ENCODE assay signal across 24 mouse cellular contexts in genomic region chr9:54705561-54705960, GRCm38 (mm10). TPM values are rescaled to one million over a fixed set of nuclear protein-coding genes. Genes with fewer than 3 reads are reported as not detected.
A peak's percentile ranks its signal among the peaks of the same experiment; 100 is the strongest.
DNase-seq lines count a peak whose midpoint lies in the region; ATAC-seq and TF ChIP-seq lines count a peak whose summit lies in the region.
"Had no signal": no experiment of that assay in that cellular context is flagged by ENCODE, and none has a peak within 500 bp of the region (broad histone marks: within the 10 kb centered on the region; RNA-seq: fewer than 3 reads in every experiment).

No protein-coding gene starts in this region.

- no peak overlapping the region for H3K4me2 ChIP-seq in forebrain, postnatal 0 days (ENCODE audit: low read depth)
- H3K4me2 ChIP-seq in forebrain, embryonic 11.5 days (ENCODE audit: low read depth, low read length, severe bottlenecking) = no peak overlapping the region
- no peak overlapping the region for H3K4me2 ChIP-seq in midbrain, embryonic 16.5 days (ENCODE audit: low read length)
- H3K4me2 ChIP-seq in midbrain, postnatal 0 days (ENCODE audit: low read depth, low read length, poor library complexity, severe bottlenecking) = no peak overlapping the region
- H3K4me2 ChIP-seq in liver, embryonic 13.5 days = peak overlapping the region; percentile 90
- no peak overlapping the region for H3K4me2 ChIP-seq in hindbrain, postnatal 0 days (ENCODE audit: low read depth, low read length)
- H3K4me2 ChIP-seq: embryonic facial prominence, embryonic 13.5 days; forebrain, embryonic 12.5 days; heart, embryonic 12.5 days; hindbrain, embryonic 14.5 days had no signal

- DNase-seq in forebrain, postnatal 0 days = no peak
- DNase-seq in forebrain, embryonic 11.5 days (ENCODE audit: low spot score) = no peak
- no peak for DNase-seq in midbrain, postnatal 0 days (ENCODE audit: low spot score)
- DNase-seq in liver, embryonic 13.5 days = no peak
- no peak for DNase-seq in layer of hippocampus, adult 8-10 months (ENCODE audit: low spot score in 2 of 2)
- no peak for DNase-seq in hindbrain, postnatal 0 days (ENCODE audit: low spot score)
- DNase-seq: adrenal gland, adult 2 months; adrenal gland, postnatal 36 days; cerebellum, adult 11 months; cerebellum, adult 8-10 months; cerebellum, postnatal 25 days; gastrocnemius, adult 2 months; gastrocnemius, postnatal 25 days had no signal

- peaks cover 13% of the 10 kb centered on the region for H3K36me3 ChIP-seq in forebrain, postnatal 0 days (ENCODE audit: insufficient read depth)
- H3K36me3 ChIP-seq in forebrain, embryonic 11.5 days (ENCODE audit: control insufficient read depth, insufficient read depth, low read length) = no peaks in the 10 kb centered on the region
- no peaks in the 10 kb centered on the region for H3K36me3 ChIP-seq in midbrain, embryonic 16.5 days (ENCODE audit: control insufficient read depth, insufficient read depth, low read length)
- H3K36me3 ChIP-seq in midbrain, postnatal 0 days (ENCODE audit: insufficient read depth, low read length) = peaks cover 4% of the 10 kb centered on the region; the same call in 1 of the 2 replicates
- peaks cover 47% of the 10 kb centered on the region for H3K36me3 ChIP-seq in liver, embryonic 13.5 days
- peaks cover 3% of the 10 kb centered on the region; the same call in 1 of the 2 replicates for H3K36me3 ChIP-seq in hindbrain, postnatal 0 days (ENCODE audit: insufficient read depth, low read length)

- no peaks in the 10 kb centered on the region for H3K27me3 ChIP-seq in forebrain, postnatal 0 days (ENCODE audit: insufficient read depth, low read length)
- H3K27me3 ChIP-seq in forebrain, embryonic 11.5 days (ENCODE audit: control insufficient read depth, insufficient read depth, low read length) = peaks cover 5% of the 10 kb centered on the region; the same call in 1 of the 2 replicates
- no peaks in the 10 kb centered on the region for H3K27me3 ChIP-seq in midbrain, embryonic 16.5 days (ENCODE audit: control insufficient read depth, insufficient read depth, low read depth, low read length)
- no peaks in the 10 kb centered on the region for H3K27me3 ChIP-seq in midbrain, postnatal 0 days (ENCODE audit: insufficient read depth, low read length)
- peaks cover 9% of the 10 kb centered on the region; the same call in 1 of the 2 replicates for H3K27me3 ChIP-seq in liver, embryonic 13.5 days
- no peaks in the 10 kb centered on the region for H3K27me3 ChIP-seq in hindbrain, postnatal 0 days (ENCODE audit: insufficient read depth, low read length)
- H3K27me3 ChIP-seq: CH12.LX; heart, embryonic 12.5 days had no signal

- 0 out of 2 replicates have a peak, but pooled peaks have one; percentile 27 for ATAC-seq in forebrain, postnatal 0 days
- no peak for ATAC-seq in forebrain, embryonic 11.5 days (replicated peaks; ENCODE audit: low FRiP score)
- ATAC-seq in midbrain, embryonic 16.5 days = 0 out of 2 replicates have a peak, but pooled peaks have one; percentile 52
- no peak for ATAC-seq in midbrain, postnatal 0 days (ENCODE audit: low FRiP score)
- no peak for ATAC-seq in liver, embryonic 13.5 days (ENCODE audit: low read depth)
- no peak for ATAC-seq in hindbrain, postnatal 0 days
- ATAC-seq: forebrain, embryonic 16.5 days had no signal

- H3K4me3 ChIP-seq in forebrain, postnatal 0 days (ENCODE audit: low read depth, low read length) = no peak overlapping the region
- no peak overlapping the region for H3K4me3 ChIP-seq in forebrain, embryonic 11.5 days (ENCODE audit: low read depth, low read length)
- H3K4me3 ChIP-seq in midbrain, embryonic 16.5 days (ENCODE audit: low read depth, low read length) = no peak overlapping the region
- H3K4me3 ChIP-seq in midbrain, postnatal 0 days (ENCODE audit: low read depth, low read length) = no peak overlapping the region
- no peak overlapping the region for H3K4me3 ChIP-seq in liver, embryonic 13.5 days (replicated peaks)
- H3K4me3 ChIP-seq in hindbrain, postnatal 0 days (ENCODE audit: low read length) = no peak overlapping the region
- H3K4me3 ChIP-seq: embryonic facial prominence, embryonic 13.5 days; forebrain, embryonic 12.5 days; gastrocnemius, adult 2 months; heart, embryonic 12.5 days; hindbrain, embryonic 10.5 days had no signal

- H3K9me3 ChIP-seq in forebrain, postnatal 0 days (ENCODE audit: low read length) = no peaks in the 10 kb centered on the region
- H3K9me3 ChIP-seq in forebrain, embryonic 11.5 days (ENCODE audit: control insufficient read depth, low read length) = no peaks in the 10 kb centered on the region
- H3K9me3 ChIP-seq in midbrain, embryonic 16.5 days (replicated peaks; ENCODE audit: control insufficient read depth, low read length, poor library complexity, severe bottlenecking) = no peaks in the 10 kb centered on the region
- no peaks in the 10 kb centered on the region for H3K9me3 ChIP-seq in midbrain, postnatal 0 days (ENCODE audit: low read length)
- no peaks in the 10 kb centered on the region for H3K9me3 ChIP-seq in liver, embryonic 13.5 days (replicated peaks)
- no peaks in the 10 kb centered on the region for H3K9me3 ChIP-seq in hindbrain, postnatal 0 days (ENCODE audit: low read length)
- H3K9me3 ChIP-seq: embryonic facial prominence, embryonic 13.5 days; forebrain, embryonic 12.5 days; heart, embryonic 12.5 days; hindbrain, embryonic 10.5 days had no signal

- no peaks in the 10 kb centered on the region for H3K4me1 ChIP-seq in forebrain, postnatal 0 days (ENCODE audit: insufficient read depth)
- H3K4me1 ChIP-seq in forebrain, embryonic 11.5 days (replicated peaks; ENCODE audit: control insufficient read depth, insufficient read depth, low read length) = peaks cover 5% of the 10 kb centered on the region; the same call in 1 of the 2 replicates
- no peaks in the 10 kb centered on the region for H3K4me1 ChIP-seq in midbrain, embryonic 16.5 days (ENCODE audit: control insufficient read depth, insufficient read depth, low read length)
- peaks cover 3% of the 10 kb centered on the region; the same call in 1 of the 2 replicates for H3K4me1 ChIP-seq in midbrain, postnatal 0 days (ENCODE audit: insufficient read depth, low read length)
- H3K4me1 ChIP-seq in liver, embryonic 13.5 days (replicated peaks) = peaks cover 82% of the 10 kb centered on the region
- H3K4me1 ChIP-seq in hindbrain, postnatal 0 days (ENCODE audit: insufficient read depth, low read length) = peaks cover 4% of the 10 kb centered on the region; the same call in 1 of the 2 replicates

- H3K27ac ChIP-seq in forebrain, postnatal 0 days (ENCODE audit: low read depth, low read length) = no peak overlapping the region
- H3K27ac ChIP-seq in forebrain, embryonic 11.5 days (ENCODE audit: low read depth, low read length) = no peak overlapping the region
- no peak overlapping the region for H3K27ac ChIP-seq in midbrain, embryonic 16.5 days (ENCODE audit: low read length)
- H3K27ac ChIP-seq in midbrain, postnatal 0 days (ENCODE audit: low read depth, low read length) = no peak overlapping the region
- H3K27ac ChIP-seq in liver, embryonic 13.5 days = peak overlapping the region; percentile 97
- no peak overlapping the region for H3K27ac ChIP-seq in hindbrain, postnatal 0 days
- H3K27ac ChIP-seq: embryonic facial prominence, embryonic 13.5 days; forebrain, embryonic 12.5 days; gastrocnemius, adult 2 months; hindbrain, embryonic 10.5 days; hindbrain, embryonic 14.5 days had no signal

- H3K9ac ChIP-seq in forebrain, postnatal 0 days = no peak overlapping the region
- H3K9ac ChIP-seq in forebrain, embryonic 11.5 days (ENCODE audit: low read length) = no peak overlapping the region
- no peak overlapping the region for H3K9ac ChIP-seq in midbrain, embryonic 16.5 days (ENCODE audit: low read depth, low read length)
- no peak overlapping the region for H3K9ac ChIP-seq in midbrain, postnatal 0 days (replicated peaks; ENCODE audit: low read length, poor library complexity, severe bottlenecking)
- peak overlapping the region; percentile 98 for H3K9ac ChIP-seq in liver, embryonic 13.5 days
- no peak overlapping the region for H3K9ac ChIP-seq in hindbrain, postnatal 0 days (replicated peaks; ENCODE audit: low read length)
- H3K9ac ChIP-seq: embryonic facial prominence, embryonic 13.5 days; forebrain, embryonic 12.5 days; heart, embryonic 12.5 days; hindbrain, embryonic 14.5 days had no signal

- WGBS in forebrain, postnatal 0 days = 71% methylated on average over 1 of the region's 1 CpGs
- WGBS in forebrain, embryonic 11.5 days = 73% methylated on average over 1 of the region's 1 CpGs
- 30% methylated on average over 1 of the region's 1 CpGs for WGBS in midbrain, embryonic 16.5 days
- 56% methylated on average over 1 of the region's 1 CpGs for WGBS in midbrain, postnatal 0 days
- 22% methylated on average over 1 of the region's 1 CpGs for WGBS in liver, embryonic 13.5 days (ENCODE audit: insufficient replicate concordance)
- 44% methylated on average over 1 of the region's 1 CpGs for WGBS in hindbrain, postnatal 0 days

- no peak for TF ChIP-seq CTCF in forebrain, postnatal 0 days (IDR thresholded peaks at IDR 0.05; ENCODE audit: low read depth)
- no peak for TF ChIP-seq CTCF in midbrain, postnatal 0 days (IDR thresholded peaks at IDR 0.05)
- no peak for TF ChIP-seq CTCF in hindbrain, postnatal 0 days (IDR thresholded peaks at IDR 0.05; ENCODE audit: low read depth)

RNA-seq across cellular contexts. Expression of gene Dnaja4, which starts 6.9 kb away (rescaled TPM):
- total RNA-seq in forebrain, postnatal 0 days (2014; rRNA removed) = 5.8 and 8.9 TPM in 2 replicates
- polyA plus RNA-seq in forebrain, postnatal 0 days (2015; fragmentation: Nextera tagmentation; extraction: Ambion mirVana) = 5.9 and 7.2 TPM in 2 replicates
- 2.3 and 3.1 TPM in 2 replicates for polyA plus RNA-seq in forebrain, embryonic 11.5 days (2014; fragmentation: Nextera tagmentation; extraction: Ambion mirVana)
- 7.4 and 8.4 TPM in 2 replicates for polyA plus RNA-seq in midbrain, embryonic 16.5 days (2015; fragmentation: Nextera tagmentation; extraction: Ambion mirVana)
- 5.4 and 7.7 TPM in 2 replicates for total RNA-seq in midbrain, postnatal 0 days (2014; rRNA removed)
- polyA plus RNA-seq in midbrain, postnatal 0 days (2015; fragmentation: Nextera tagmentation; extraction: Ambion mirVana) = 6.7 and 8.0 TPM in 2 replicates
- polyA plus RNA-seq in liver, embryonic 13.5 days (2015; fragmentation: Nextera tagmentation; extraction: Ambion mirVana) = 21.1 and 23.4 TPM in 2 replicates
- 10 to 100 TPM; 39.8 to 61.1 (median 47.2) TPM for total RNA-seq in layer of hippocampus, adult 8-10 months (2022)
- 5.5 and 11.3 TPM in 2 replicates for total RNA-seq in hindbrain, postnatal 0 days (2014; rRNA removed)
- polyA plus RNA-seq in hindbrain, postnatal 0 days (2015; fragmentation: Nextera tagmentation; extraction: Ambion mirVana) = 6.2 and 6.7 TPM in 2 replicates

RNA-seq across cellular contexts. Expression of gene Wdr61, which starts 28.8 kb away (rescaled TPM):
- total RNA-seq in forebrain, postnatal 0 days (2014; rRNA removed) = 69.0 and 72.6 TPM in 2 replicates
- polyA plus RNA-seq in forebrain, postnatal 0 days (2015; fragmentation: Nextera tagmentation; extraction: Ambion mirVana) = 93.2 and 109 TPM in 2 replicates
- polyA plus RNA-seq in forebrain, embryonic 11.5 days (2014; fragmentation: Nextera tagmentation; extraction: Ambion mirVana) = 158 and 159 TPM in 2 replicates
- 90.0 and 91.9 TPM in 2 replicates for polyA plus RNA-seq in midbrain, embryonic 16.5 days (2015; fragmentation: Nextera tagmentation; extraction: Ambion mirVana)
- 43.7 and 47.3 TPM in 2 replicates for total RNA-seq in midbrain, postnatal 0 days (2014; rRNA removed)
- 83.9 and 86.3 TPM in 2 replicates for polyA plus RNA-seq in midbrain, postnatal 0 days (2015; fragmentation: Nextera tagmentation; extraction: Ambion mirVana)
- polyA plus RNA-seq in liver, embryonic 13.5 days (2015; fragmentation: Nextera tagmentation; extraction: Ambion mirVana) = 118 and 128 TPM in 2 replicates
- total RNA-seq in layer of hippocampus, adult 8-10 months (2022) = 10 to 100 TPM; 56.4 to 59.6 (median 58.4) TPM
- total RNA-seq in hindbrain, postnatal 0 days (2014; rRNA removed) = 35.6 and 37.9 TPM in 2 replicates
- 88.5 and 96.7 TPM in 2 replicates for polyA plus RNA-seq in hindbrain, postnatal 0 days (2015; fragmentation: Nextera tagmentation; extraction: Ambion mirVana)

RNA-seq across cellular contexts. Expression of gene Acsbg1, which starts 43.9 kb away (rescaled TPM):
- total RNA-seq in forebrain, postnatal 0 days (2014; rRNA removed) = 45.4 and 52.2 TPM in 2 replicates
- polyA plus RNA-seq in forebrain, postnatal 0 days (2015; fragmentation: Nextera tagmentation; extraction: Ambion mirVana) = 32.8 and 38.9 TPM in 2 replicates
- polyA plus RNA-seq in forebrain, embryonic 11.5 days (2014; fragmentation: Nextera tagmentation; extraction: Ambion mirVana) = 18.4 and 19.2 TPM in 2 replicates
- 20.6 and 33.4 TPM in 2 replicates for polyA plus RNA-seq in midbrain, embryonic 16.5 days (2015; fragmentation: Nextera tagmentation; extraction: Ambion mirVana)
- 54.7 and 69.9 TPM in 2 replicates for total RNA-seq in midbrain, postnatal 0 days (2014; rRNA removed)
- 42.8 and 49.7 TPM in 2 replicates for polyA plus RNA-seq in midbrain, postnatal 0 days (2015; fragmentation: Nextera tagmentation; extraction: Ambion mirVana)
- 0.05 and 0.15 TPM in 2 replicates for polyA plus RNA-seq in liver, embryonic 13.5 days (2015; fragmentation: Nextera tagmentation; extraction: Ambion mirVana)
- total RNA-seq in layer of hippocampus, adult 8-10 months (2022) = 100 to 1,000 TPM; 101 to 114 (median 106) TPM
- total RNA-seq in hindbrain, postnatal 0 days (2014; rRNA removed) = 101 and 106 TPM in 2 replicates
- 57.1 and 67.4 TPM in 2 replicates for polyA plus RNA-seq in hindbrain, postnatal 0 days (2015; fragmentation: Nextera tagmentation; extraction: Ambion mirVana)
- total RNA-seq: granulocyte monocyte progenitor cell, adult 5-6 weeks had no signal

RNA-seq across cellular contexts. Expression of gene Crabp1, which starts 59.0 kb away (rescaled TPM):
- total RNA-seq in forebrain, postnatal 0 days (2014; rRNA removed) = 28.4 and 74.1 TPM in 2 replicates
- polyA plus RNA-seq in forebrain, postnatal 0 days (2015; fragmentation: Nextera tagmentation; extraction: Ambion mirVana) = 106 and 110 TPM in 2 replicates
- 219 and 275 TPM in 2 replicates for polyA plus RNA-seq in forebrain, embryonic 11.5 days (2014; fragmentation: Nextera tagmentation; extraction: Ambion mirVana)
- 19.3 TPM in 2 replicates for polyA plus RNA-seq in midbrain, embryonic 16.5 days (2015; fragmentation: Nextera tagmentation; extraction: Ambion mirVana)
- 18.4 and 20.4 TPM in 2 replicates for total RNA-seq in midbrain, postnatal 0 days (2014; rRNA removed)
- polyA plus RNA-seq in midbrain, postnatal 0 days (2015; fragmentation: Nextera tagmentation; extraction: Ambion mirVana) = 26.3 and 33.1 TPM in 2 replicates
- 3.2 and 3.8 TPM in 2 replicates for polyA plus RNA-seq in liver, embryonic 13.5 days (2015; fragmentation: Nextera tagmentation; extraction: Ambion mirVana)
- 1 to 10 TPM in 2 of 4 experiments, not detected in 2; 1.0 to 1.3 TPM for total RNA-seq in layer of hippocampus, adult 8-10 months (2022)
- total RNA-seq in hindbrain, postnatal 0 days (2014; rRNA removed) = 86.4 and 140 TPM in 2 replicates
- 155 and 166 TPM in 2 replicates for polyA plus RNA-seq in hindbrain, postnatal 0 days (2015; fragmentation: Nextera tagmentation; extraction: Ambion mirVana)
- total RNA-seq: CH12.LX; granulocyte monocyte progenitor cell, adult 5-6 weeks; heart, adult 8-10 months; heart, postnatal 25 days had no signal

Comparison
In these comparisons a context has a peak if more than half of its experiments do, and no peak if none do; other contexts are left out.
1. ATAC-seq: peak in forebrain, postnatal 0 days (single experiment) and midbrain, embryonic 16.5 days (single experiment); none in forebrain, embryonic 11.5 days (single experiment), midbrain, postnatal 0 days (single experiment), liver, embryonic 13.5 days (single experiment) and hindbrain, postnatal 0 days (single experiment).
2. RNA of gene Acsbg1, which starts 43.9 kb away (polyA plus RNA-seq): 57.1 to 67.4 TPM in hindbrain, postnatal 0 days, 42.8 to 49.7 TPM in midbrain, postnatal 0 days, 32.8 to 38.9 TPM in forebrain, postnatal 0 days, 20.6 to 33.4 TPM in midbrain, embryonic 16.5 days and 18.4 to 19.2 TPM in forebrain, embryonic 11.5 days; 0.05 to 0.15 TPM in liver, embryonic 13.5 days; every median in the first group is over 10 times any median in the second.